Mouse (Mus musculus) left cerebral cortex, postnatal 4 days (tissue): ENCODE measurements around the gene Prkag1. TPM values are rescaled to one million over a fixed set of nuclear protein-coding genes. Genes with fewer than 3 reads are reported as not detected.

ENCODE experiments used
- DNase-seq: peaks from one replicate; pipeline ENCODE4 v3.0.0-alpha.2; 2022
- intact Hi-C: fragments of 180-260 bp; cut with DNase I; formaldehyde crosslinking; loops from one replicate; pipeline ENCODE4 v1.15.1; 2025
- total RNA-seq, 2 experiments: library from RNA; stranded (reverse); gene quantifications; 2 replicates each; pipeline ENCODE4 v1.2.3; 2021

Gene Prkag1
- total RNA-seq, 2 experiments from 2014 or later = 35.0 to 38.1 TPM

- DNase-seq = no peak
- intact Hi-C loops = no loop called here
These were observed 54.2 kb downstream of the Prkag1 start for GRCm38 (mm10) chr15:98777005-98777616.

DNA sequence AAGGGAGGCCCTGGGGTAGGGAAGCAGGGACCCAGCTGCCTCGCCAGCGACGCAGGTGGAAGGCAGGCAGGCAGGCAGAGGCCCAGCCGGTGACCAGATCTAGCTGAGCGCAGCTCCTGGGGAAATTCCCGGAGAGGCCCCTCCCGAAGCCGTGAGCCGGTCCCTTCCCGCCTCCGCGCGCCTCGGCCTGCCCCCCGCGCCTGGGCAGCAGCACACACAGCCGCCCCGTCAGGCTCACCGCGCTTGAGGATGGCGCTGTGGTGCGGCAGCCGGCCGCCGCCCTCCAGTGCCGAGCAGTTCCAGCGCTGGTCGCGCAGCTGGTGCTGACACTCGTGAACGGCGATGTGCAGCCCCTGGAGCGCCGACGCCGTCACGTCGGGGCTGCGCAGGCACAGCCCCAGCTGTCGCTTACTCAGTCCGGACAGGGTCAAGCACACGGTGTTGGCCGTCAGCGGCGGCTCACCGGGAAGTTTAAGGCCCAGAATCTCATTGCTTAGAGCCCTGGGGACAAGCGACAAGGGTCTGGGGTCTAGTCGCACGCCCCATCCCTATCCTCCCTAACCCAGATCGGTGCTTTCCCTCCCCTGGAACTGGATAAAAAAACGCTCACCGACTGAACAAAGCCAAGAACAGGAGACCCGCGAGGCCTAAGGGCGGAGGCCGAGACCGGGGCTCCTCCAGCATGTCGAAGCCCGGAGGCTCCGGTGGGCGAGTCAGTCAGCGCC, 54.9 kb downstream of the Prkag1 start:
- no peak for DNase-seq
- intact Hi-C loops = no loop called here

DNA sequence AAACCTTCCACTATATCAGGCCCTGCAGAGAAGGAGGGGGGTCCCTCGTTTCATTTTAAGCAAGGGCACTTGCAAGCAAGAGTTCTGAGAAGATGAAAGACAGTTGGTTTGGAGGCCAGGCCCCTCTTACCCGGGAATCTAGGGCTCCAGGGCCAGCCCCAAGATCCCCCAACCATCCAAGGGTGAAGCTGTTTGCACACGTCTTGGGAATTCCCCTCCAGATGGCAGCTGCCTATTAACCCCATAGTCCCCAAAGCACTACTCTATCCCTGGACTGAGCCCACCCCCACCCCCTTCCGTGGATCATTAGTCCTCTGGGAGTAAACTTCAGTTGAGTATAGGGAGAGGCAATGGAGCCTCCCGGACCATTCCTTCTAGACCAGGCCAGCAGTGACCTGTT, 55.8 kb downstream of the Prkag1 start:
- no peak for DNase-seq
- intact Hi-C loops = no loop called here

DNA sequence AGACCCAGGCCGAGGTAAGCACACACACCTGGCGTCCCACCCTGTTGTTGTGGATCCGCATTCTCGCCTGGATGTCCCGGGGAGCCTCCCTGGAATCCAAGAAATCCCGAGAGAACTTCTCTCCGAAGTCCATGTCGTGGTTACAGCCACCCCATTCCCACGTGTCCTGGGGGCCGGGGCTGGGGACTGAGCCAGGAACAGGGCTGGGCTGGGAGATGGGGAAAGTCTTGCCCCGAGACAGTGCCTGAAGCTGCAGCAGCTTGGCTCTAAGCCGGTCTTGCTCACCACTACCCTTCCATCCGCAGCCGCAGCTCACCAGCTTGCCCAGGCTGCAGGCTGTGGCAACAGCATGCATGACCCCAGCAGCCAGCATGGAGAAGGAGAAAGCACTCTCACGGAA, 57.2 kb downstream of the Prkag1 start:
- no peak for DNase-seq

GRCm38 (mm10) chr15:98772511-98773211, 58.7 kb downstream of the Prkag1 start:
- DNase-seq = no peak
- intact Hi-C loops = no loop called here

More for the DNA sequence above, 57.2 kb downstream of the Prkag1 start:
- intact Hi-C loops = no loop called here

GRCm38 (mm10) chr15:98771813-98772425, 59.4 kb downstream of the Prkag1 start:
- intact Hi-C loops = no loop called here
- no peak for DNase-seq

GRCm38 (mm10) chr15:98768259-98768658, 63.1 kb downstream of the Prkag1 start:
- intact Hi-C loops = no loop called here
- no peak for DNase-seq

- intact Hi-C loops = no loop called here
- DNase-seq = no peak
These were observed 65.4 kb downstream of the Prkag1 start for GRCm38 (mm10) chr15:98765929-98766328.

Other genes with a start within 250 kb of the Prkag1 start
- 10 to 100 TPM; 55.1 to 56.6 TPM for gene Adcy6, start 221.4 kb downstream of the Prkag1 start, total RNA-seq
- gene Cacnb3, start 200.7 kb downstream of the Prkag1 start, total RNA-seq = 100 to 1,000 TPM; 213 to 226 TPM
- 10 to 100 TPM; 62.5 to 68.6 TPM for gene Ddx23, start 168.6 kb downstream of the Prkag1 start, total RNA-seq
- gene Rnd1, start 154.1 kb downstream of the Prkag1 start, total RNA-seq = 10 to 100 TPM; 46.5 to 49.7 TPM
- 10 to 100 TPM in 1 of 2 experiments, 1 to 10 TPM in 1; 9.9 to 10.3 TPM for gene Ccdc65, start 123.3 kb downstream of the Prkag1 start, total RNA-seq
- gene Fkbp11, start 103.3 kb downstream of the Prkag1 start, total RNA-seq = 1 to 10 TPM; 2.7 to 3.5 TPM
- gene Arf3, start 68.3 kb downstream of the Prkag1 start, total RNA-seq = 100 to 1,000 TPM; 318 to 348 TPM
- gene Wnt10b, start 53.4 kb downstream of the Prkag1 start, total RNA-seq = under 1 TPM; 0.36 to 0.40 TPM
- gene Wnt1, start 41.7 kb downstream of the Prkag1 start, total RNA-seq = not detected
- gene Ddn, start 22.0 kb downstream of the Prkag1 start, total RNA-seq = 100 to 1,000 TPM; 113 to 118 TPM
- 10 to 100 TPM; 74.2 to 74.4 TPM for gene Kmt2d, start 39.7 kb upstream of the Prkag1 start, total RNA-seq
- gene Rhebl1, start 63.0 kb upstream of the Prkag1 start, total RNA-seq = 10 to 100 TPM; 18.3 to 18.4 TPM
- under 1 TPM; 0.28 to 0.36 TPM for gene Dhh, start 67.0 kb upstream of the Prkag1 start, total RNA-seq
- gene Lmbr1l, start 86.7 kb upstream of the Prkag1 start, total RNA-seq = 10 to 100 TPM; 31.4 to 42.2 TPM
- gene Tuba1b, start 103.0 kb upstream of the Prkag1 start, total RNA-seq = 1,000 to 10,000 TPM; 1,107 to 1,135 TPM
- gene Gm49450, start 122.0 kb upstream of the Prkag1 start, total RNA-seq = not detected
- 1,000 to 10,000 TPM; 8,276 to 8,744 TPM for gene Tuba1a, start 122.2 kb upstream of the Prkag1 start, total RNA-seq
- gene Tuba1c, start 198.4 kb upstream of the Prkag1 start, total RNA-seq = 100 to 1,000 TPM; 548 to 589 TPM
- 1 to 10 TPM; 4.0 to 5.2 TPM for gene Prph, start 223.7 kb upstream of the Prkag1 start, total RNA-seq
- 1 to 10 TPM; 4.7 to 5.8 TPM for gene Troap, start 243.1 kb upstream of the Prkag1 start, total RNA-seq